Mouse (Mus musculus) G1E-ER4 (cell line): Measurements from ENCODE around the gene Rnf146. TPM values are rescaled to one million over a fixed set of nuclear protein-coding genes. Genes with fewer than 3 reads are reported as not detected.

ENCODE experiments used
- GATA1 ChIP-seq: IDR thresholded peaks from one replicate; pipeline ENCODE4 v1.8.0; 2012; ENCODE audit warnings: low read length, inconsistent platforms
- polyA plus RNA-seq: library from polyadenylated mRNA; stranded (reverse); fragments of >175 nt; gene quantifications from 2 replicates; pipeline ENCODE4 v1.2.3, GENCODE M21; 2012

Rnf146 gene
- polyA plus RNA-seq, 1 experiment, result 6.0 TPM

- no peak for TF ChIP-seq GATA1
Measured at GRCm38 (mm10) chr10:29311480-29312219, 50.6 kb downstream of the Rnf146 start.

GRCm38 (mm10) chr10:29302230-29302629 is 60.0 kb downstream of the Rnf146 start:
- TF ChIP-seq GATA1, result no peak

Other genes with a start within 250 kb of the Rnf146 start
- 14.4 and 19.6 TPM in 2 replicates for gene Soga3, start 218.6 kb downstream of the Rnf146 start, polyA plus RNA-seq
- gene Gm49353, start 163.5 kb downstream of the Rnf146 start, polyA plus RNA-seq, result not detected in 2 replicates
- 0.05 TPM in 2 replicates for gene 9330159F19Rik, start 150.8 kb downstream of the Rnf146 start, polyA plus RNA-seq
- 1.8 and 3.5 TPM in 2 replicates for gene Echdc1, start 49.3 kb downstream of the Rnf146 start, polyA plus RNA-seq
- gene Rspo3, start 173.4 kb upstream of the Rnf146 start, polyA plus RNA-seq, result 0.33 and 0.69 TPM in 2 replicates